Mouse (Mus musculus): ENCODE measurements at regions not wholly inside any gene's neighbourhood (a gene's known extent, or its start where the extent isn't known, plus 50 kb on each side); places are given as distances from the start of the nearest gene placed in this dataset.

GRCm38 (mm10) chr17:9904525-9904991 lies 235.0 kb upstream of the Pabpc6 start:
- H3K79me2 ChIP-seq (ENCODE audit: control insufficient read depth, insufficient read depth, low read length, poor library complexity) = no peaks in the 10 kb centered on the region
- H3K4me1 ChIP-seq (ENCODE audit: control insufficient read depth in 1 of 2, insufficient read depth in 2 of 2, low read length in 2 of 2) = no peaks in the 10 kb centered on the region
- H3K4me3 ChIP-seq (ENCODE audit: control insufficient read depth in 1 of 2, insufficient read depth in 1 of 2, low read depth in 2 of 2, low read length in 2 of 2) = no peak overlapping the region
- H3K27me3 ChIP-seq (ENCODE audit: control insufficient read depth in 1 of 2, insufficient read depth in 2 of 2, low read length in 2 of 2) = no peaks in the 10 kb centered on the region
- no peak for DNase-seq (ENCODE audit: low read depth, low spot score)
- no peaks in the 10 kb centered on the region for H3K9me3 ChIP-seq (replicated peaks; ENCODE audit: insufficient read depth, low read length)
- TF ChIP-seq SMC3 (IDR thresholded peaks at IDR 0.05; ENCODE audit: low read depth, low read length) (no peak), CHD2 (IDR thresholded peaks at IDR 0.05; ENCODE audit: low read length) (no peak), USF2 (IDR thresholded peaks at IDR 0.05; ENCODE audit: borderline replicate concordance in 1 of 2, insufficient read depth in 1 of 2, low read depth in 1 of 2, low read length in 2 of 2) (no peak), TAL1 (IDR thresholded peaks at IDR 0.05; ENCODE audit: low read length) (no peak), JUND (IDR thresholded peaks at IDR 0.05; ENCODE audit: low read depth, low read length) (no peak)
- H3K9ac ChIP-seq (ENCODE audit: control insufficient read depth, low read depth, low read length, poor library complexity, severe bottlenecking) = no peak overlapping the region
- no peak overlapping the region for H3K27ac ChIP-seq (ENCODE audit: control insufficient read depth, low read depth, low read length)
- no peaks in the 10 kb centered on the region for H3K36me3 ChIP-seq (ENCODE audit: control insufficient read depth in 1 of 2, insufficient read depth in 2 of 2, low read length in 2 of 2)

DNA sequence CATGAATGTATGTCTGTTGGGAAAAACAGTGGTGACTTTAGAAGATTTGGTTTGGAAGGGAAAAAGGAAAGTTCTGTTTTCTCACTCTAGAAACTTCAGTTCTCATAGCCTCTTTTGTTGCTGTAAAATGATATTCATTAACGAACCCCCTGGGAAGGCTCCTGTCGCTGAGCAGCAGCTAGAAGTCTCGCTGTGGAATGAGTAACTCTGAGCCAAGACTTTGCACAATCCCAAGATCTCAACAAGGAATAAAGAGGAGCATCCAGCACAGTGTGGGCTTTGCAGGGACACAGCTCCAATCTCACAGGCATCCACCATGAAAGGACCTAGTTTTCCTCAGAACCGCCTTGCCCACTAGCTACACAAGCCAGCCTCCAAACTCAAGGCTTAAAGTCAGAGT lies 233.8 kb upstream of the Pabpc6 start:
- no peaks in the 10 kb centered on the region for H3K79me2 ChIP-seq (ENCODE audit: control insufficient read depth, insufficient read depth, low read length, poor library complexity)
- H3K9me3 ChIP-seq (replicated peaks; ENCODE audit: insufficient read depth, low read length) = no peaks in the 10 kb centered on the region
- no peak overlapping the region for H3K9ac ChIP-seq (ENCODE audit: control insufficient read depth, low read depth, low read length, poor library complexity, severe bottlenecking)
- H3K4me1 ChIP-seq (ENCODE audit: control insufficient read depth in 1 of 2, insufficient read depth in 2 of 2, low read length in 2 of 2) = no peaks in the 10 kb centered on the region
- no peak overlapping the region for H3K4me3 ChIP-seq (ENCODE audit: control insufficient read depth in 1 of 2, insufficient read depth in 1 of 2, low read depth in 2 of 2, low read length in 2 of 2)
- H3K36me3 ChIP-seq (ENCODE audit: control insufficient read depth in 1 of 2, insufficient read depth in 2 of 2, low read length in 2 of 2) = no peaks in the 10 kb centered on the region
- TF ChIP-seq MYC (IDR thresholded peaks at IDR 0.05; ENCODE audit: low read depth, low read length) = no peak
- no peak for TF ChIP-seq MAZ (IDR thresholded peaks at IDR 0.05; ENCODE audit: low read depth, low read length)
- no peak for TF ChIP-seq MAX (IDR thresholded peaks at IDR 0.05; ENCODE audit: low read length)
- TF ChIP-seq USF2 (IDR thresholded peaks at IDR 0.05; ENCODE audit: borderline replicate concordance in 1 of 2, insufficient read depth in 1 of 2, low read depth in 1 of 2, low read length in 2 of 2) = no peak
- no peak for TF ChIP-seq RCOR1 (IDR thresholded peaks at IDR 0.05; ENCODE audit: low read depth, low read length)
- TF ChIP-seq ZMIZ1 (IDR thresholded peaks at IDR 0.05; ENCODE audit: low read depth, low read length) = no peak
- no peak for TF ChIP-seq CTCF (IDR thresholded peaks at IDR 0.05 in 2 of 3, conservative IDR thresholded peaks at IDR 0.05 in 1 of 3; ENCODE audit: control insufficient read depth in 1 of 3, insufficient read depth in 1 of 3, low read depth in 2 of 3, low read length in 3 of 3, poor library complexity in 1 of 3, severe bottlenecking in 1 of 3)
- TF ChIP-seq ETS1 (IDR thresholded peaks at IDR 0.05; ENCODE audit: low read depth, low read length) = no peak
- no peak for TF ChIP-seq TAL1 (IDR thresholded peaks at IDR 0.05; ENCODE audit: low read length)
- TF ChIP-seq KAT2A (conservative IDR thresholded peaks at IDR 0.05; ENCODE audit: low read depth, low read length) = no peak
- no peak for TF ChIP-seq GABPA (IDR thresholded peaks at IDR 0.05; ENCODE audit: low read depth, low read length)
- no peak for TF ChIP-seq CHD1 (IDR thresholded peaks at IDR 0.05; ENCODE audit: low read depth, low read length)
- TF ChIP-seq ELF1 (IDR thresholded peaks at IDR 0.05; ENCODE audit: low read depth, low read length) = no peak
- TF ChIP-seq EP300 (IDR thresholded peaks at IDR 0.05; ENCODE audit: low read depth in 1 of 2, low read length in 2 of 2) = no peak
- no peak for TF ChIP-seq POLR2A (IDR thresholded peaks at IDR 0.05; ENCODE audit: control insufficient read depth in 1 of 2, insufficient read depth in 1 of 2, low read depth in 1 of 2, low read length in 2 of 2, poor library complexity in 1 of 2)
- no peak for DNase-seq (ENCODE audit: low read depth, low spot score)
- H3K27me3 ChIP-seq (ENCODE audit: control insufficient read depth in 1 of 2, insufficient read depth in 2 of 2, low read length in 2 of 2) = no peaks in the 10 kb centered on the region
- H3K27ac ChIP-seq (ENCODE audit: control insufficient read depth, low read depth, low read length) = no peak overlapping the region
